Mouse (Mus musculus): ENCODE measurements at regions not wholly inside any gene's neighbourhood (a gene's known extent, or its start where the extent isn't known, plus 50 kb on each side); places are given as distances from the start of the nearest gene placed in this dataset.

- DNase-seq, result no peak
- intact Hi-C loops (cut with DNase I), result no loop called here
These were observed 94.6 kb upstream of the 4930535I16Rik start for GRCm38 (mm10) chr4:124012406-124012805.

DNA sequence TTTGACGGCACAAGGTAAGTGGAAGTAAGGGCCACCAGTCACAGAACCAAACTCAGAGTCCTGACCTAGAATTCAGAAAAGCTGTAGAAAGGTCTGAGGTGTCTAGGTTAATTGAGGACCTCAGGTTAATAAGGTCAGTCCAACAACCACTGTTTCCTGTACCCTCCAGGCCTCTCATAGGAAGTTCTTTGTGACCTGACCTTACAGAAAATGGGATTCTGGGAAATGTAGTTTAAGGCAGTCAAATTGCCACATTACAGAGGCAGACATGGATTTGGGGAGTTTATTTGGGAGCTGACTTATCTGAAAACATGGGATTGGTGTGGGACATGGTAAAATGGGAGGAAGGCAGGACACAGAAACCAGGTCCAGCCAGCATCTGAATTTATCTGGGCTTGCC, 90.9 kb upstream of the 4930535I16Rik start:
- DNase-seq, result no peak
- intact Hi-C loops (cut with DNase I), result no loop called here

DNA sequence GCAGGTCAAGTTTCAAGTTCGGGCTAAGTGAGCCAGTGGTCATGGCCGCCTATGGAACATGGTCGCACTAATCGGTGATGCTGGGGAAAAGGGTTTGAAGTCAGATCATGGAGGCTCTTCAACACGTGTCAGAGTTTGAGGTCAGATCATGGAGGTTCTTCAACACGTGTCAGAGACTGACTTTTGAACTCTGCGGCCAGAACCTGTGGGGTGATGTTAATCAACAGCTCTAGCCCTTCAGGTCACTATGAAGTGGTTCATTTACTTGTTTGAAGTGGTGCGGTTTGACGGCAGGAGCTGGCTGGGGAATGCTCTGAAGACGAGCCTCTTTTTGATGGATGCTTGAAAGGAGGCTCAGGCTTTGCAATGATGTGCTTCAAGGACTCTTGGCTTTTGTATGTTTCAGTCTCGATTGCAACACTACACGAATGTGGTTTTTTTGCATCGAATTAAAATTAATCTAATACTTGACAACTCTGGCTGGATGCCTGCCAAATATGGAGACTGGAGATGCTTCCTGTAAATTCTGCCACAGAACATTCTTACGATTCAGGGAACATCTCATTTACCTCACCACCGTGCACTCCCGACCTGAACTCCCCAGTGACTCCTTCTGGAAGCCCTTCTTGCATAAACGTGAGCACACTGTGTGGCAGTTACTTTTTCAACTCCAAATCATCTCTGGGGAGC, 87.9 kb upstream of the 4930535I16Rik start:
- no peak for DNase-seq
- intact Hi-C loops (cut with DNase I), result no loop called here

DNA sequence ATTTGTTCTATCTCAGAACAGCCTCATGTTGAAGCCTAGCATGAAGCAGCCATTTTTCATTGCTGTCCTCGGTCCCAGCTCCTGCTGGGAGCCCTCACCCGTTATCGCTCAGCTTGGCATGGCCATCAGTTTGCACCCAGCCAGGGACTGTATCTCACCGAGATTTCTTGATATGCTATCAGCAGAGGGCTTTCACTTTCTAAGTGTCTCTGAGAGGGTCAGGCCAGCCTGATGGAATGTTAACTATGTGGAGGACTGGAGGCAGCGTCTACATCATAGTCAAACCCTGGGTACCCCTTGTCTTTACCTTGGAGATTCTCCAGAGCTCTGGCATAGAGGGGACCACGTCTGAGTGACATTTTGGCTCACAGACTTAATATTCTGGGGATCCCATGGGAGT, 84.9 kb upstream of the 4930535I16Rik start:
- intact Hi-C loops (cut with DNase I), result no loop called here
- no peak for DNase-seq

GRCm38 (mm10) chr4:124002105-124002504, 84.3 kb upstream of the 4930535I16Rik start:
- intact Hi-C loops (cut with DNase I), result no loop called here
- DNase-seq, result no peak

DNA sequence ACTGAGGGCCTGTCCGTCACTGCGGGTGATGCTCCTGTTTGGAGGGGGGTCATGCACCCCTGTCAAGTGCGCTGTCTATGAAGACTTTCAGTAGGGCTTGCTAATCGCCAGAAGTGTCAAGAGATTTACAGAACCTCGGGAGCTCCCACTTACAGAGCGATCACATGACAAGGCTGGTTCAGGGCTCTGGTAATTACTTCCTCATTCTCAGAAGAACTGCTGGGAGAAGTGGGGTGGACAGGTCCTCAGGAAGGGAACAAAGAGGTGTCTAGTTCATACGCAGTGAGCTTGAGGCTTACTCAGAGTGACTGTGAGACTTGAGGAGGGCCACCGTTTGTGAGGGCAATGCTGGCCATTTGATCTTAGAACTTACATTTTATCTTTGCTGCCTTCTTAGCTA, 78.0 kb upstream of the 4930535I16Rik start:
- intact Hi-C loops (cut with DNase I), result no loop called here
- no peak for DNase-seq

DNA sequence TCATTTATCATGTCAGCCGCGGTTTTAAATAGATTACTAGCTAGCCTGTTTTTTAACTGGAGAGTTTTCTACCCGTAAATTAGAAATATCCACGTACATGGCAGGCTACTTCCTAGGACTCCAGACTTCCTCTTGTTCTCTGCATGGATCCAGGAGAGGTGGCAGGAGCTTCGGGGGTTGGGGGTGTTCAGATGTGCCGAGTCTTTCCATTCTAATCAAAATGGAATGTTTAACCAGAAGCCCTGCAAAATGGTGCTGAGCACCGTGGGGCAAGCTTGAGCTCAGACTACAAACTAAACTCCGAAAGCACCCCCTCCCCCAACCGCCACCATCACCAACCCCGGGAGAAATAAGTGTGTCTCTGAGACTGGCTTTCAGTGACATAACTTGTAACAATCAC, 73.4 kb upstream of the 4930535I16Rik start:
- intact Hi-C loops (cut with DNase I), result no loop called here
- DNase-seq, result no peak

GRCm38 (mm10) chr4:123990293-123991185, 72.7 kb upstream of the 4930535I16Rik start:
- intact Hi-C loops (cut with DNase I), result no loop called here
- DNase-seq, result peak; percentile 16
